Mouse (Mus musculus): ENCODE measurements around the gene Rpusd3. TPM values are rescaled to one million over a fixed set of nuclear protein-coding genes. Genes with fewer than 3 reads are reported as not detected.

Gene Rpusd3
- polyA plus RNA-seq, 1 experiment, result 91.3 TPM

GRCm38 (mm10) chr6:113443091-113443490 is 24.0 kb upstream of the Rpusd3 start:
- H3K4me1 ChIP-seq, result peaks cover 34% of the 10 kb centered on the region
- no peaks in the 10 kb centered on the region for H3K9me3 ChIP-seq
- no peak for TF ChIP-seq FLI1 (IDR thresholded peaks at IDR 0.05; ENCODE audit: low read length)
- no peak for TF ChIP-seq GATA1 (IDR thresholded peaks at IDR 0.05; ENCODE audit: borderline replicate concordance, low read length)
- H3K4me3 ChIP-seq (replicated peaks), result peak overlapping the region; percentile 99
- peaks cover 28% of the 10 kb centered on the region for H3K36me3 ChIP-seq (replicated peaks; ENCODE audit: low read length)
- no peaks in the 10 kb centered on the region for H3K27me3 ChIP-seq (replicated peaks)

GRCm38 (mm10) chr6:113442442-113443090 is 23.4 kb upstream of the Rpusd3 start, which contains the start of gene Jagn1:
Jagn1 (plus strand) TSS chr6:113442569.
- H3K4me1 ChIP-seq, result peaks cover 34% of the 10 kb centered on the region
- peak within 1 kb of the TSS; percentile 99 for H3K4me3 ChIP-seq (replicated peaks)
- TF ChIP-seq FLI1 (IDR thresholded peaks at IDR 0.05; ENCODE audit: low read length) (0 out of 2 replicates have a peak, but pooled peaks have one; percentile 54), GATA1 (IDR thresholded peaks at IDR 0.05; ENCODE audit: borderline replicate concordance, low read length) (no peak)
- peaks cover 23% of the 10 kb centered on the region for H3K36me3 ChIP-seq (replicated peaks; ENCODE audit: low read length)
- no peaks in the 10 kb centered on the region for H3K27me3 ChIP-seq (replicated peaks)
- H3K9me3 ChIP-seq, result no peaks in the 10 kb centered on the region

GRCm38 (mm10) chr6:113442087-113442441 is 22.9 kb upstream of the Rpusd3 start:
- Histone ChIP-seq H3K4me1 (peaks cover 36% of the 10 kb centered on the region), H3K27me3 (replicated peaks) (peaks cover 3% of the 10 kb centered on the region), H3K9me3 (no peaks in the 10 kb centered on the region), H3K36me3 (replicated peaks; ENCODE audit: low read length) (peaks cover 18% of the 10 kb centered on the region), H3K4me3 (replicated peaks) (peak overlapping the region; percentile 99)
- TF ChIP-seq GATA1 (IDR thresholded peaks at IDR 0.05; ENCODE audit: borderline replicate concordance, low read length) (no peak), FLI1 (IDR thresholded peaks at IDR 0.05; ENCODE audit: low read length) (no peak)

GRCm38 (mm10) chr6:113441147-113441680 is 22.1 kb upstream of the Rpusd3 start:
- no peak overlapping the region for H3K4me3 ChIP-seq (replicated peaks)
- H3K9me3 ChIP-seq, result no peaks in the 10 kb centered on the region
- peaks cover 38% of the 10 kb centered on the region for H3K4me1 ChIP-seq
- H3K36me3 ChIP-seq (replicated peaks; ENCODE audit: low read length), result peaks cover 9% of the 10 kb centered on the region
- peaks cover 3% of the 10 kb centered on the region for H3K27me3 ChIP-seq (replicated peaks)
- TF ChIP-seq FLI1 (IDR thresholded peaks at IDR 0.05; ENCODE audit: low read length) (no peak), GATA1 (IDR thresholded peaks at IDR 0.05; ENCODE audit: borderline replicate concordance, low read length) (no peak)

GRCm38 (mm10) chr6:113440686-113441085 is 21.5 kb upstream of the Rpusd3 start:
- Histone ChIP-seq H3K36me3 (replicated peaks; ENCODE audit: low read length) (peaks cover 6% of the 10 kb centered on the region), H3K4me3 (replicated peaks) (no peak overlapping the region), H3K4me1 (peaks cover 41% of the 10 kb centered on the region), H3K27me3 (replicated peaks) (peaks cover 5% of the 10 kb centered on the region), H3K9me3 (no peaks in the 10 kb centered on the region)
- TF ChIP-seq FLI1 (IDR thresholded peaks at IDR 0.05; ENCODE audit: low read length), result no peak
- no peak for TF ChIP-seq GATA1 (IDR thresholded peaks at IDR 0.05; ENCODE audit: borderline replicate concordance, low read length)

- peaks cover 23% of the 10 kb centered on the region for H3K27me3 ChIP-seq (replicated peaks)
- no peaks in the 10 kb centered on the region for H3K36me3 ChIP-seq (replicated peaks; ENCODE audit: low read length)
- no peak for TF ChIP-seq GATA1 (IDR thresholded peaks at IDR 0.05; ENCODE audit: borderline replicate concordance, low read length)
- H3K4me3 ChIP-seq (replicated peaks), result no peak overlapping the region
- H3K4me1 ChIP-seq, result peaks cover 43% of the 10 kb centered on the region
- no peaks in the 10 kb centered on the region for H3K9me3 ChIP-seq
These were observed 19.7 kb upstream of the Rpusd3 start for GRCm38 (mm10) chr6:113438721-113439430.

- Histone ChIP-seq H3K4me1 (peaks cover 31% of the 10 kb centered on the region), H3K4me3 (replicated peaks) (no peak overlapping the region), H3K36me3 (replicated peaks; ENCODE audit: low read length) (no peaks in the 10 kb centered on the region), H3K9me3 (no peaks in the 10 kb centered on the region), H3K27me3 (replicated peaks) (peaks cover 33% of the 10 kb centered on the region)
- TF ChIP-seq FLI1 (IDR thresholded peaks at IDR 0.05; ENCODE audit: low read length) (no peak), GATA1 (IDR thresholded peaks at IDR 0.05; ENCODE audit: borderline replicate concordance, low read length) (no peak)
These were observed 18.0 kb upstream of the Rpusd3 start for GRCm38 (mm10) chr6:113437135-113437534.

GRCm38 (mm10) chr6:113435664-113436205 is 16.6 kb upstream of the Rpusd3 start, which contains the start of gene Cidec:
Cidec (minus strand) TSS chr6:113435760.
- H3K4me3 ChIP-seq (replicated peaks), result no peak within 1 kb of the TSS
- H3K27me3 ChIP-seq (replicated peaks), result peaks cover 35% of the 10 kb centered on the region
- no peak for TF ChIP-seq GATA1 (IDR thresholded peaks at IDR 0.05; ENCODE audit: borderline replicate concordance, low read length)
- TF ChIP-seq FLI1 (IDR thresholded peaks at IDR 0.05; ENCODE audit: low read length), result no peak
- H3K36me3 ChIP-seq (replicated peaks; ENCODE audit: low read length), result no peaks in the 10 kb centered on the region
- peaks cover 30% of the 10 kb centered on the region for H3K4me1 ChIP-seq
- no peaks in the 10 kb centered on the region for H3K9me3 ChIP-seq

- TF ChIP-seq FLI1 (IDR thresholded peaks at IDR 0.05; ENCODE audit: low read length) (no peak), GATA1 (IDR thresholded peaks at IDR 0.05; ENCODE audit: borderline replicate concordance, low read length) (no peak)
- H3K36me3 ChIP-seq (replicated peaks; ENCODE audit: low read length), result no peaks in the 10 kb centered on the region
- H3K9me3 ChIP-seq, result no peaks in the 10 kb centered on the region
- peaks cover 35% of the 10 kb centered on the region for H3K27me3 ChIP-seq (replicated peaks)
- H3K4me3 ChIP-seq (replicated peaks), result no peak overlapping the region
- H3K4me1 ChIP-seq, result peaks cover 40% of the 10 kb centered on the region
These were observed 15.6 kb upstream of the Rpusd3 start for GRCm38 (mm10) chr6:113434691-113435090.

GRCm38 (mm10) chr6:113433661-113434060 is 14.5 kb upstream of the Rpusd3 start:
- H3K4me1 ChIP-seq, result peaks cover 42% of the 10 kb centered on the region
- no peaks in the 10 kb centered on the region for H3K36me3 ChIP-seq (replicated peaks; ENCODE audit: low read length)
- no peak for TF ChIP-seq GATA1 (IDR thresholded peaks at IDR 0.05; ENCODE audit: borderline replicate concordance, low read length)
- TF ChIP-seq FLI1 (IDR thresholded peaks at IDR 0.05; ENCODE audit: low read length), result no peak
- H3K27me3 ChIP-seq (replicated peaks), result peaks cover 35% of the 10 kb centered on the region
- no peaks in the 10 kb centered on the region for H3K9me3 ChIP-seq
- H3K4me3 ChIP-seq (replicated peaks), result no peak overlapping the region

All from megakaryocyte, embryonic 14.5 days (primary cell).